Mouse (Mus musculus): ENCODE measurements around the gene Itpkb.

The Itpkb gene

GRCm38 (mm10) chr1:180315127-180315526, 15.2 kb upstream of the Itpkb start:
- no peak for DNase-seq

- no peak for DNase-seq
These were observed 12.8 kb upstream of the Itpkb start for GRCm38 (mm10) chr1:180317450-180317849.

GRCm38 (mm10) chr1:180318407-180318806, 11.9 kb upstream of the Itpkb start:
- no peak for DNase-seq

- peak; percentile 53 for DNase-seq
These were observed 10.4 kb upstream of the Itpkb start for GRCm38 (mm10) chr1:180319895-180320294.

- no peak for DNase-seq
These were observed 7.4 kb upstream of the Itpkb start for GRCm38 (mm10) chr1:180322896-180323295.

GRCm38 (mm10) chr1:180323491-180323890, 6.8 kb upstream of the Itpkb start:
- DNase-seq: no peak

GRCm38 (mm10) chr1:180324271-180324670, 6.0 kb upstream of the Itpkb start:
- DNase-seq: no peak

GRCm38 (mm10) chr1:180328794-180329665, 1.3 kb upstream of the Itpkb start:
- DNase-seq: peak; percentile 60

GRCm38 (mm10) chr1:180329706-180330105, 579 bp upstream of the Itpkb start:
- DNase-seq: no peak

GRCm38 (mm10) chr1:180330707-180331545, 641 bp downstream of the Itpkb start:
- DNase-seq: peak; percentile 67

GRCm38 (mm10) chr1:180331546-180332075, 1.3 kb downstream of the Itpkb start:
- DNase-seq: no peak

GRCm38 (mm10) chr1:180332076-180332927, 2.0 kb downstream of the Itpkb start:
- peak; percentile 69 for DNase-seq

GRCm38 (mm10) chr1:180332928-180333440, 2.7 kb downstream of the Itpkb start:
- DNase-seq: no peak

GRCm38 (mm10) chr1:180333588-180333987, 3.3 kb downstream of the Itpkb start:
- DNase-seq: no peak

- no peak for DNase-seq
These were observed 4.3 kb downstream of the Itpkb start for GRCm38 (mm10) chr1:180334541-180334940.

GRCm38 (mm10) chr1:180335513-180336375, 5.5 kb downstream of the Itpkb start:
- peak; percentile 20 for DNase-seq

- DNase-seq: no peak
These were observed 8.1 kb downstream of the Itpkb start for GRCm38 (mm10) chr1:180338358-180338757.

- no peak for DNase-seq
These were observed 8.9 kb downstream of the Itpkb start for GRCm38 (mm10) chr1:180339143-180339542.

- no peak for DNase-seq
These were observed 12.7 kb downstream of the Itpkb start for GRCm38 (mm10) chr1:180342944-180343343.

GRCm38 (mm10) chr1:180343434-180344210, 13.3 kb downstream of the Itpkb start:
- DNase-seq: peak; percentile 45

Measured in retina, postnatal 1 day (tissue).